Mouse (Mus musculus): ENCODE results near the gene Syne1.

- TF ChIP-seq POLR2A (IDR thresholded peaks at IDR 0.05; ENCODE audit: low read depth, low read length): no peak
- TF ChIP-seq CTCF (IDR thresholded peaks at IDR 0.05; ENCODE audit: extremely low read depth, insufficient read depth, insufficient read length, insufficient replicate concordance): no peak
These were observed 567.4 kb downstream of the Syne1 start for GRCm38 (mm10) chr10:4983919-4984318.
